Mouse (Mus musculus) hindbrain, embryonic 16.5 days (tissue): ENCODE measurements around the gene Fgd2. TPM values are rescaled to one million over a fixed set of nuclear protein-coding genes. Genes with fewer than 3 reads are reported as not detected.
A peak's percentile ranks its signal among the peaks of the same experiment; 100 is the strongest.

ENCODE experiments used
- ATAC-seq: fragments of 200-750 bp; cut with Nextera tagmentation; 2 replicates; pipeline ENCODE4 v1.8.0; 2017; ENCODE audit warnings: moderate TSS enrichment, moderate library complexity
- H3K27ac ChIP-seq: fragments of 300-500 bp; sonication (generic); 2 replicates; pipeline ENCODE4 v1.5.1; 2014; ENCODE audit warnings: low read depth, mild to moderate bottlenecking, control low read depth, low read length, moderate library complexity
- H3K27me3 ChIP-seq: fragments of 300-500 bp; sonication (generic); replicated peaks from 2 replicates; pipeline ENCODE4 v1.6.1; 2014; ENCODE audit warnings: low read length; ENCODE audit not compliant: control insufficient read depth, insufficient read depth
- H3K36me3 ChIP-seq: fragments of 300-500 bp; sonication (generic); 2 replicates; pipeline ENCODE4 v1.6.1; 2014; ENCODE audit warnings: mild to moderate bottlenecking, low read length, moderate library complexity, mixed read lengths; ENCODE audit not compliant: control insufficient read depth, insufficient read depth
- H3K4me1 ChIP-seq: fragments of 300-500 bp; sonication (generic); 2 replicates; pipeline ENCODE4 v1.6.1; 2014; ENCODE audit warnings: low read depth, low read length; ENCODE audit not compliant: control insufficient read depth, insufficient read depth
- H3K4me2 ChIP-seq: fragments of 300-500 bp; sonication (generic); 2 replicates; pipeline ENCODE4 v1.6.1; 2014; ENCODE audit warnings: mild to moderate bottlenecking, low read length, control low read depth, moderate library complexity
- H3K4me3 ChIP-seq: fragments of 300-500 bp; sonication (generic); 2 replicates; pipeline ENCODE4 v1.5.1; 2014; ENCODE audit warnings: mild to moderate bottlenecking, low read length, control low read depth, moderate library complexity
- H3K9ac ChIP-seq: fragments of 300-500 bp; sonication (generic); 2 replicates; pipeline ENCODE4 v1.6.1; 2014; ENCODE audit warnings: low read depth, mild to moderate bottlenecking, control low read depth, low read length, moderate library complexity
- H3K9me3 ChIP-seq: fragments of 300-500 bp; sonication (generic); 2 replicates; pipeline ENCODE4 v1.6.1; 2014; ENCODE audit warnings: mild to moderate bottlenecking, low read length, moderate library complexity; ENCODE audit not compliant: control insufficient read depth
- WGBS: fragments of 180-500 bp; shearing (Covaris S2); extraction: QIAGEN DNeasy Blood & Tissue Kit; methylation state at CpG from one replicate; pipeline ENCODE4 v1.1.7; 2014; 5-methylcytosine and 5-hydroxymethylcytosine counted together
- polyA plus RNA-seq: library from polyadenylated mRNA; unstranded; fragments of >200 nt; fragmentation: Nextera tagmentation; extraction: Ambion mirVana; gene quantifications from 2 replicates; pipeline ENCODE4 v1.2.1, GENCODE M21; 2015

Fgd2 gene
- polyA plus RNA-seq, 1 experiment from 2014 or later: 9.1 TPM

DNA sequence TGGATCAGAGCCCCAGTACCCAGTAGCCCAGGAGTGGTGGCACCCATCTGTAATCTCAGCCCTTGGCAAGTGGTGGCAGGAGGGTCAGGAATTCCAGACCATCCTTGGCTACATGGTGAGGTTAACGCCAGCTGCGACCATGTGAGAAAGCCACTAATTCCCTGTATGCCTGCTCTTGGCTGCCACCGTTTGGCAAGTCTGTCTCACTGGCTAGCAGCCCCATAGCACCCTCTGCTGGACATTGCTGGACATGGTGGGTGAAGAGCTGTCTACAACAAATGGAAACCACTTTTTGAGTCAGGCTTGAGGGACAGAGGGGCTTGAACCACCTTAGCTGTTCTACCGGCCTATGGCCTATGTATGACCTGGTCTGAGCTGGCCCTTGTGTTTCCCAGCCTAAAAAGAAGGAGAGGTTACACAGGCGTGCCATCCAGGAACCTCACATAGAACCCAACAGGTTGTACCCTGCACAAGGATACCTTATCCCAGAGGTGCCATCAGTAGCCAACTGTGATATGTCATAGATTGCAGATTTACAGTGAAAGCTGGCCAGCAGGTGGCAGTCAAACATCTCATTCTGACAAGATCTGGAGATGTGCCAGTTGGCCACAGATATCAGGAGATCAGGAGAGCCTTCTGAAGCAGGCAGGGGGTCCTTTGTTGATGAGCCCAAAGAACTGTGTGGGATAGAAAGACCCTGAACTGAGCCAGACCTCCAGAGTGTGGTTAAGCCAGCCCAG lies 10.4 kb downstream of the Fgd2 start:
- Histone ChIP-seq H3K27ac (no peak overlapping the region), H3K9ac (no peak overlapping the region), H3K4me3 (no peak overlapping the region), H3K27me3 (0 out of 2 replicates have a peak, but pooled peaks cover 3% of the 10 kb centered on the region), H3K4me1 (no peaks in the 10 kb centered on the region), H3K9me3 (no peaks in the 10 kb centered on the region), H3K36me3 (no peaks in the 10 kb centered on the region), H3K4me2 (no peak overlapping the region)
- ATAC-seq: peak; percentile 58
- 4% methylated on average over 5 of the region's 5 CpGs for WGBS

DNA sequence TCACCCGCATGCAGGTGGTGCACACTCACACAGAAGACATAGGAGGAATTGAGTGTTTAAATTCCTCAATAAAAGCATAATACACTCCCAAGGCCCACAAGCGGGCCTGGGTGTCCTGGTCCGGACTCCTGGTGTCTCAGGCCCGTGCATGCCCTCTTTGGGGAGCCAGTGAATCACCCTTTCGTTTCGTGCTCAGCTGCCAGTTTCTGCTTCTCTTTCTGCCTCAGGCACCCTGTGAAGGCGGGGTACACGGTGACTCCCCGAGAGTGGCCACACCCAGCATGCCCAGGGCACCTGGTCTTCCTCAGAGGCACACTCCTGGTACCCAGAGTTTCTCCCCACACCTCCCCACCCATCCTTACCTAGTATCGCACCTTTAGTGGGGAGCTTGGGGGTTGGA lies 15.2 kb downstream of the Fgd2 start:
- Histone ChIP-seq H3K4me2 (no peak overlapping the region), H3K27me3 (no peaks in the 10 kb centered on the region), H3K4me1 (no peaks in the 10 kb centered on the region), H3K36me3 (no peaks in the 10 kb centered on the region), H3K27ac (no peak overlapping the region), H3K4me3 (no peak overlapping the region), H3K9me3 (no peaks in the 10 kb centered on the region), H3K9ac (no peak overlapping the region)
- no peak for ATAC-seq
- WGBS: 86% methylated on average over 10 of the region's 10 CpGs

DNA sequence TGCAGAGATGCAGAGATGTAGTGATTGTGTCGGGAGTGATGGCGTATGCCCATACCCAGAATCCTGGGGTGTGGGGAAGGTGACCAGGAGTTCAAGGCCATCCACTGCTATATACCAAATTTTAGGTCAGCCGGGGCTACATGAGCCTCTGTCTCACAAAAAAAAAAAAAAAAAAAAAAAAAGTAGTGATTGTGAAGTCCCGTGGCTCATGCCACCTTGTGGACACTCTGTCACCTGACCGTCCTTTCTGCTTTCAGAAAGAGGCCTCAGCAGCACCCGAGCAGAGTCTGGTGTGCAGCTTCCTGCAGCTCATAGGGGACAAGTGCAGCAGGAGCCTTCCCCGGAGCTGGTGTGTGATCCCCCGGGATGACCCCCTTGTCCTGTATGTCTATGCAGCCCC lies 17.3 kb downstream of the Fgd2 start:
- no peak for ATAC-seq
- 80% methylated on average over 7 of the region's 8 CpGs for WGBS

DNA sequence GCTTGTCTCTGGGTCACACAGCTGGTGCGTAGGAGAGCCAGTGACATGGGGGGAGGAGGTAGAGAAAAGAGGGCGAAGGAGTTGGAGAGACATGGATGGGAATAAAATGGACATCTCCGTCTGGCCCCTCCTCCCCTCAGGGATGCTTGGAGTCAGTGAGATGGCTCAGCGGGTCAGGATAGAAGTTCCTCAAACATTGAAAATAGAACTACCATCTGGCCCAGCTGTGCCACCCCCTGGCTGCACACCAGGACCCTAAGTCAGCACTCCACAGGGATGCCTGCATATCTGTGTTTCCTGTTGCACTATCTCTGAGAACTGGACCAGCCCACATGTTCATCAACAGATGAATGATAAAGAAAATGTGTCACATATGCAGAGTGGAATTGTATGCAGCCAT lies 19.5 kb downstream of the Fgd2 start:
- 83% methylated on average over 4 of the region's 4 CpGs for WGBS
- no peaks in the 10 kb centered on the region for H3K36me3 ChIP-seq

More for the DNA sequence above, 17.3 kb downstream of the Fgd2 start:
- no peak overlapping the region for H3K9ac ChIP-seq
- H3K36me3 ChIP-seq: no peaks in the 10 kb centered on the region
- no peaks in the 10 kb centered on the region for H3K27me3 ChIP-seq
- no peak overlapping the region for H3K4me3 ChIP-seq
- no peaks in the 10 kb centered on the region for H3K4me1 ChIP-seq
- H3K4me2 ChIP-seq: no peak overlapping the region
- H3K9me3 ChIP-seq: no peaks in the 10 kb centered on the region
- H3K27ac ChIP-seq: no peak overlapping the region

DNA sequence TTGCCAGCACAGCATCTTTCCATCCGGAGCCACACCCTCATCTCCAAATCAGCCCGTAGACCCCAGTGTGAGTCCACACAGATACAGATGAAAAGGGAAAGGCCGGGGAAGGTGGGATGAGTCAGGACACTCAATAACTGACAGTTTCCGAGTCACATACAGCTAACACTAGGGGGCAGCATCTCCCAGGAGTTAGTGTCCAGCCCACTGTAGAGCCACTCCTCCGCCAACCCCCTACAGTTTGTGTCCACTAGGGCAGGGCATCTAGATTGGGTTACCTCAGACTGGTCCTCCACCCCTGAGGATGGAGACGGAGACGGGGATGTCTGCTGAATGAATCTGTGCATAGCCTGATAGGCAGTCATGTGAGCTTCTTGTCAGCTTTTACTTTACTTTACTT lies 20.8 kb downstream of the Fgd2 start:
- H3K4me3 ChIP-seq: no peak overlapping the region
- H3K9ac ChIP-seq: no peak overlapping the region
- 21% methylated on average over 7 of the region's 7 CpGs for WGBS
- no peaks in the 10 kb centered on the region for H3K4me1 ChIP-seq
- no peak overlapping the region for H3K4me2 ChIP-seq
- H3K36me3 ChIP-seq: no peaks in the 10 kb centered on the region
- peak; percentile 52; the same call in 1 of the 2 replicates for ATAC-seq
- H3K27ac ChIP-seq: no peak overlapping the region
- H3K9me3 ChIP-seq: no peaks in the 10 kb centered on the region
- H3K27me3 ChIP-seq: no peaks in the 10 kb centered on the region

More for the DNA sequence above, 19.5 kb downstream of the Fgd2 start:
- Histone ChIP-seq H3K4me3 (no peak overlapping the region), H3K27me3 (no peaks in the 10 kb centered on the region), H3K9me3 (no peaks in the 10 kb centered on the region), H3K4me2 (no peak overlapping the region), H3K9ac (no peak overlapping the region), H3K4me1 (no peaks in the 10 kb centered on the region), H3K27ac (no peak overlapping the region)
- no peak for ATAC-seq

DNA sequence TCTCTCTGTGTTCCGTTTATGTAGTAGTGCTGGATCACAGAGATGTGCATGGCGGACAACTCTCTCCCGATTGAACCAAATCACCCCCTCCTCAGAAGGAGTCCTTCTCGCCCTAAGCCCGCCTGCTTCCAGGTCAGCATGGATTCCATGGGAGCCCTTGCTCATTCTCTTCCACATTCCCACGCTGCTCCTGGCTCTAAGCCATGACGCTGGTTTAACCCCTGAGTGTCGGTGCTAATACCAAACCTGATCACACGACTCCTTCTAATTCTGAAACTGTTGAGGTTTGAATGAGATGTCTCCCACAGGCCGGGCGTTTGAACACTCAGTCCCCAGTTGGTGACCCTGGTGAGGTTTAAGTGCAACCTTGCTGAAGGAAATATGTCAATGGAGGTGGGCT lies 21.7 kb downstream of the Fgd2 start:
- no peak overlapping the region for H3K27ac ChIP-seq
- no peak for ATAC-seq
- WGBS: 49% methylated on average over 11 of the region's 11 CpGs
- no peaks in the 10 kb centered on the region for H3K4me1 ChIP-seq
- no peaks in the 10 kb centered on the region for H3K27me3 ChIP-seq
- H3K36me3 ChIP-seq: no peaks in the 10 kb centered on the region
- no peaks in the 10 kb centered on the region for H3K9me3 ChIP-seq
- no peak overlapping the region for H3K4me3 ChIP-seq
- H3K9ac ChIP-seq: no peak overlapping the region
- H3K4me2 ChIP-seq: no peak overlapping the region

DNA sequence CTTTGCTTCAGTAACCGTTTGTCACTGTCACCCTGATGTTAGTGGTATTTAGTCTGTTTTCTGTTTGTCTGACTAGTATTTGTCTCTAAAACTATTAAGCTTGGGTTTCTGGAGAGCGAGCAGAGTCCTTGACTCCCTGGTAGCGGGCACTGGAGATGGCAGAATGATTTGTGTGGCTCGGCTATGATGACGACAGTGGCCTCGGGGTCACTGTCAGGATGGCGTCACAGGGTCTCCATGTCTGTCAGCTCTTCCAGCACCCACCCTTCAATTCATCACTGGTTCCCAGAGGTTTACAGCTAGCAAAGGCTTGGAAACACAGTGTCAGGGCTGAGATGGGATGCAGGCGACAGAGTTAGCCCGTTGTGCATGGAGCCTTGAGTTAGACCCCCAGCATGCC lies 23.2 kb downstream of the Fgd2 start:
- Histone ChIP-seq H3K36me3 (no peaks in the 10 kb centered on the region), H3K27ac (no peak overlapping the region), H3K4me3 (no peak overlapping the region), H3K27me3 (no peaks in the 10 kb centered on the region), H3K9ac (no peak overlapping the region), H3K9me3 (no peaks in the 10 kb centered on the region), H3K4me1 (no peaks in the 10 kb centered on the region), H3K4me2 (no peak overlapping the region)
- no peak for ATAC-seq
- 77% methylated on average over 9 of the region's 9 CpGs for WGBS

DNA sequence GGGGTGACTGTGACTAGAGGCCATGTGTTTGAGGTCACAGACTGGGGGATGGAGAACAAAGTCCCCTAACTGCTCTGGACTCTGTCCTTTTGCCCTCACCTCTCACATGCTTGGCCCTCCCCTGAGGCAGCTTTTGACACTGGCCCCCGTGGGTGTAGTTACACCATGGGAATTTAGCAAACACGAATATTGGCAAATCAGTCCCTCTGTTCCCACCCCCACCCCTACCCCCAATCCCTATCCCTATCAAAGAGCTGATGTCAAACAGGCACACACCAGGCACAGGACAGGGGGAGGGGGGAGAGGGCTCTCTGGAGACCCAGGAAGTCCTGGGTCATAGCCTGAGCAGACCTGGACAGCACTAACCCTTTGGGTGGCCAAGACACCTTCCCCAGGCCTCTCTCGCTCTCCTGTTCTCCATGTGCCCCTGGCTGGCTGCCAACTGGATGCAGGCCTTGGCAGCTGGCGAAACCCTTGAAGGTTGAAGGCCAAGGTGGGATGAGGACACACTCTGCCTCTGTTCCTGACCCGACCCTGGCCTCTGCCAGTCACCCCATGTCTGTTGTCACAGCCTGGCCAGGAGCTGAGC lies 24.2 kb downstream of the Fgd2 start:
- Histone ChIP-seq H3K9ac (no peak overlapping the region), H3K4me1 (no peaks in the 10 kb centered on the region), H3K27ac (no peak overlapping the region), H3K27me3 (no peaks in the 10 kb centered on the region), H3K9me3 (no peaks in the 10 kb centered on the region), H3K4me3 (no peak overlapping the region), H3K36me3 (no peaks in the 10 kb centered on the region), H3K4me2 (no peak overlapping the region)
- 62% methylated on average over 5 of the region's 5 CpGs for WGBS
- ATAC-seq: no peak

DNA sequence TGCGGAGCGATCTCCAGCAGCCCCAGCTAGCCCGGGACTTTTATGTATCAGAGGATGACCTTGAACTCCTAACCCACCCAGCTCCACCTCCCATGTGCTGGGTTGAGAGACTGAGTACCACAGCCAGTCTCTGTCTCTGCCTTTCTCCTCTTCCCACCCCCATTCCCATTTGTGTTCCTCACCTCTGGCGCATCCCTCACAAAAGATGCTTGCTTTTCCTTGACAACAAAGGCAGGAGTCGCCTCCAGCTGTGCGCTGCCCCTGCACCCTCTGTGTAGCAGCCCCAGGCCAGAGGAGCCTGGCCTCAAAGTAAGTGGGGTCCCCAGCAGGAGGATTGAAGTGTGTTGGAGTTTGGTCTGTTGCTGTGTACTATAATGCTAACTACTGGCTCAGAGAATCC lies 25.0 kb downstream of the Fgd2 start:
- Histone ChIP-seq H3K4me3 (no peak overlapping the region), H3K9ac (no peak overlapping the region), H3K27ac (no peak overlapping the region), H3K4me1 (no peaks in the 10 kb centered on the region), H3K4me2 (no peak overlapping the region), H3K27me3 (no peaks in the 10 kb centered on the region), H3K36me3 (no peaks in the 10 kb centered on the region), H3K9me3 (no peaks in the 10 kb centered on the region)
- no peak for ATAC-seq
- 38% methylated on average over 6 of the region's 6 CpGs for WGBS
